Mouse (Mus musculus) effector memory CD4-positive, alpha-beta T cell, adult 5 months (primary cell): ENCODE results near the gene Gm10642. TPM values are rescaled to one million over a fixed set of nuclear protein-coding genes. Genes with fewer than 3 reads are reported as not detected.

Experiments
- polyA plus RNA-seq: library from polyadenylated mRNA; unstranded; fragments of 100-300 nt; shearing (Covaris generic); gene quantifications from one replicate; pipeline ENCODE4 v1.2.1, GENCODE M21; 2017

Gm10642 gene
- polyA plus RNA-seq: 1.3 TPM

DNA sequence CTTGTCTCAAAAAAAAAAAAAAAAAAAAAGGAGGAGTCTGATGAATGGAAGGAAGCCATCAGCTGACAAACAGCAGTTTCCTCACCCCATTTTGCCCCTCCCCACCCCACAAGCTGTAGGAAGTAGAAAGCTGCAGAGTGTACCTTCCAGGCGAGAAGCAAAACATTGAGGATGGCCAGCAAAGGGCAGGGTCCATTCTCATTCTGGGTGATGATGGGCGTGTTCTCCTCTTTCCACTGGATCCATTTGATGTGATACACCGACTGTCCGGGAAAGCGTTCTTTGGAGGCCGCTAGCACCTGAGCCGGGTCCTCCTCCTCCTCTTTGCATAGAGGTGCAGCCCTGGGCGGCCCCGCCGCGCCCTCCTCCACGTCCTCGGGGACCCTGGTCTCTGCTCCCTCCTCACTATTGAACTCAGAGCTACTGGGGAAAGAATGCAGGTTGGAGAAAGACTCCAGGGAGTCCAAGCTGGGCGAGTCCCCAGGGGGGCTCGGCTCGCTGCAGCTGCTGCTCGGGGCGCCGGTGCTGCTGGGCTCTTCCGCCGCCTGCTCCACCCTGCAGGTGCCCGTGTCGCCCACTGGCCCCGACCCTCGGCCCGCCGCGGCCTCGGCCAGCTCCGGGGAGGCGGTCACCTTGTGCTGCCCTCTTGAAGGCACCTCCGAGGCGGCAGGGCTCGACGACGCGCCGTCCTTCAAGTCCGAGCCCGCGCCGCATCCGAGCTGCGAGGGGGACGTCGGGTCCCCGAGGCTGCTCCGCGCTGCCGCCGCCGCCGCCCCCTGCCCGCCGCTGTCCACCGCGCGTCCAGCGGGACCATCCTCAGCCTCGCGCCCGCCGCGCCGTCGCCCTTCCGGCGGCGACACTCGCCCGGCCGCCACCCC lies at the start of gene Gm10642:
TSS of gene Gm10642 (plus strand) at position 122 of the 878 bp plus-strand sequence.

DNA sequence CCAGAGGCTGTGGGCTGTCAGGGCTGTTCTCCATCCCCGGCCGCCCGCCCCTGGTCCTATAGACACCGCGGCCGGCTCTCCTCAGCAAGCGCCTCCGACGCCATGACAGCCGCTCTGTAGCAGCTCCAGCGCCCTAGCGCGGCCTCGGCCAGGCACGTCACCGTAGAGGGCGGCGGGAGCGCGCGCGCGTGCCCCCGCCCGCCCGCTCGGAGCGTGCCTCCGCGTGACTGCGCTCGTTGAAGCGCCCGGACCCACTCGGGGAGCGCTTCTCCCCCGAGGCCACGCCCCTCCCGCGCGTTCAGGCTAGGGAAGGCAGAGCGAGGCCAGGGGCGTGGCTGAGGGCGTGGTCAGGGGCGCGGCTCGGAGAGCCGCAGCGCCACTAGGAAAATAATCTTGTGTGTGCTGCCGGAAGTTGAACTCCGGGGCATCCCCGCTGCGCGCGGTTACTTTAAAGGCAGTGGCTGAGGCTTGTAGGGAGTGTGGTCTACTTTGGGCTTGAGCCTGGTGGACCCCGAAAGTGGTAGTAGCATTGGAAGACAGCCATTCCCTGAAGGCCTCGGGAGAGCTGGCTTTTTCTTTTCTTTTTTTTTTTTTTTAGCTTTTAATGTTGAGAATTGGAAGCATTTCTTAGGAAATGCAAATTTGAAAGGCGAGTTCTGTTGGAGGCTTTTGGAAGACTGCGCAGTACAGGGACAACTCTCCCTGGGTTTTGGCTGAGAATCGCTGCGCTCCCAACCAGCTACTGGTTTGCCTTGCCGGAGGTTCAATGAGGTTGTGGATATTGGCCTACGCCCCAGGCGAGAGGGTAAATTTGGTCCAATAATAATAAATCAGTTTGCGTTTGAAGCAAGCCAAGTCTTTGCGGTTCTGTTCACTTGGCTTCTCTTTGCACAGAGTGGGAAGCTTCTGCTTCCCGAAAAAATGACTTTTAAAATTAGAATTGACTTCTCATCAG lies 1.2 kb downstream of the Gm10642 start, which contains the start of gene Mindy2:
TSS of gene Mindy2 (minus strand) at position 162 of the 955 bp plus-strand sequence.

DNA sequence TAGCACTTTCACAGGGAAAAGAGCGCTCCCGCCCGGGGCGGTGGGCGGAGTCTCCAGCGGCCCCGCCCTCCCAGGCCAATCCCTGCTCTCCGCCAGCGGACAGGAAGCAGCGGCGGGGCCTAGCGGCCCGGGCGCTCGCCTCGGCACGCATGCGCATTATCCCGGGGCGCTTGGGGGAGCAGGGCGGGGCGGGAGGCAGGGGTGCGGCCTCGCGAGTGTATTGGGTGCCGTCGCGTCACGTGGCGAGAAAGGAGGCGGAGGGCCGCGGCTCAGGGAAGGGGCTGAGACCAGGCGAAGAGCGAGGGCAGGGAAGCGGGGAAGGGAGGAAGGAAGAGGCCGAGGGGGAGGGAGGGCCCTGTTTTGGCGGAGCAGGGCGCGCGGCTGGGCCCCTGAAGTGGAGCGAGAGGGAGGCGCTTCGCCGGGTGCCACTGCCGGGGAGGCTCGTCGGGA lies 22.7 kb downstream of the Gm10642 start, which contains the start of gene Adam10:
TSS of gene Adam10 (plus strand) at position 316 of the 450 bp plus-strand sequence.

Other genes starting within 250 kb of the Gm10642 start
- gene Ccnb2, start 234.7 kb upstream of the Gm10642 start, polyA plus RNA-seq: 0.65 TPM
- gene Rnf111, start 152.5 kb upstream of the Gm10642 start, polyA plus RNA-seq: 48.4 TPM
- gene Sltm, start 113.5 kb upstream of the Gm10642 start, polyA plus RNA-seq: 125 TPM
- gene Mindy2, start 923 bp downstream of the Gm10642 start, polyA plus RNA-seq: 60.3 TPM
- 65.9 TPM for gene Adam10, start 22.7 kb downstream of the Gm10642 start, polyA plus RNA-seq